Mouse (Mus musculus) heart, postnatal 36 days (tissue): Measurements from ENCODE around the gene Gm44596. TPM values are rescaled to one million over a fixed set of nuclear protein-coding genes. Genes with fewer than 3 reads are reported as not detected.
A peak's percentile ranks its signal among the peaks of the same experiment; 100 is the strongest.

Experiments
- DNase-seq, 2 experiments: peaks; one replicate each; pipeline ENCODE4 v3.0.0; 2021 to 2022
- intact Hi-C: fragments of 180-260 bp; cut with DNase I; formaldehyde crosslinking; loops from one replicate; pipeline ENCODE4 v1.15.1; 2025
- total RNA-seq, 2 experiments: library from RNA; stranded (reverse); gene quantifications; 2 replicates each; pipeline ENCODE4 v1.2.3; 2021

Gm44596 gene
- total RNA-seq, 2 experiments from 2014 or later, result not detected

DNA sequence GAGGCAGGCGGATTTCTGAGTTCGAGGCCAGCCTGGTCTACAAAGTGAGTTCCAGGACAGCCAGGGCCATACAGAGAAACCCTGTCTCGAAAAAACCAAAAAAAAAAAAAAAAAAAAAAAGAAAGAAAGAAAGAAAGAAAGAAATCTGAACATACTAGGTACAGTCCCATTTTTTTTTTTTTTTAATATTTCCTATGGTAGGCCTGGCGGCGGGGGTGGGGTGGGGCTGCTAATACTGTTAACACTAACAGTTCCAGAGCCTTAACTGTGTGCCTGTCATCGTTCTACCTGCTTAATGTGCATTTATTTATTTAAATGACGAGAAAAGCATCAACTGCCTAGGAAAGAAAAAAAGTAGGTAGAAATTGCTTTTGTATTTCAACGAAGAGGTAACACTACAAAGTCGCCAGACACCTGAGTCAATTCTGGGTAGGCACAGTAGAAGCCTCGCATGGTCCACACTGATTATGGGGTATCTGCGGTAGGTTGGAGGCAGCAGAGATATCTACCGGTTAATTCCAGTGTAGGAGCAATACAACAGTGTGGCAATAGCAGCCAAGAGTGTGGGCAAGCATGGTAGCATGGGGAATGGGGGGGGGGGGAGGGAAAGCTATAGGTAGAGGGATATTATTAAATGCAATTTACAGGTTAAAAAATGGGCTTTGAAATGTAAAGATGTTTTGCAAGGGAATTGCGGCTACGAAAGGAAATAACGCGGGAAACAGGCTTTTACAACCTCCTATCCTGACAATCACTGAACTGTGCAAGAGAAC is 48.4 kb downstream of the Gm44596 start:
- intact Hi-C loops, result loop anchor here (10.0 kb wide), 1 partner anchor 341 kb away; no protein-coding TSS in a partner anchor

DNA sequence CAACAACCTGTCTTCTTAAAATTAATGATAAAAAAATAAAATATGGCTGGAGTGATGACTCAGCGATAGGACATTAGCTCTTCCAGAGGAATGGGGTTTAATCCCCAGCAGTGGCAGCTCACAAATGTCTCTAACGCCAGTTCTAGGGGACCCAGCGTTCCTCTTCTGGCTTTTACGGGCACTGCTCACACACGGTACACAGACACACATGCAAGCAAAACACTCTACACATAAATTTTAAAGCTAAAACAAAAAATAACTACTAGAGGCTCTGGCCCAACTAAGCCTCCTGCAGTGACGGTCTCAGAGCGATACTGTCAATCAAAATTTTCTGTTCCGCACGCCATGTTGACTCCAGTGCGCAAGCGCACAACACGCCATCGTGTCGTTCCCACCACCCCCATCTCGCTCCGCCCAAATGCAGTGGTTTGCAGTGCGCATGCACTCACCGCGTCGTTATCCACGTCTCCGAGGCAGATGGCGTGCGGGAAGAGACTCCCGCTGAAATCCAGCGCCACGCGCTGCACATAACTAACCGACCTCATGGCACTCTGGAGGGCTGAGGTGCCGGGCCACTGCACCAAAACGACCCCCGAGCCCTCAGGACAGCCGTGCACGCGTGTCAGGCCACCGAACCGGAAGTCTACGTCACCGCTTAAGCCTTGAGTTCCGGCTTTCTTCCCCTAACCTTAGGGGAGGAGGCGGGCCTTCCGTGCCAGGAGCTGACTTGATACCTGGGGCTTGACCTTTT is 49.1 kb downstream of the Gm44596 start, which contains the start of gene Itfg2:
Gene Itfg2 (minus strand): TSS at position 663 of the 751 bp plus-strand sequence.
- DNase-seq, result peak; percentile 94 to 98

More for the DNA sequence above, 48.4 kb downstream of the Gm44596 start:
- no peak for DNase-seq

DNA sequence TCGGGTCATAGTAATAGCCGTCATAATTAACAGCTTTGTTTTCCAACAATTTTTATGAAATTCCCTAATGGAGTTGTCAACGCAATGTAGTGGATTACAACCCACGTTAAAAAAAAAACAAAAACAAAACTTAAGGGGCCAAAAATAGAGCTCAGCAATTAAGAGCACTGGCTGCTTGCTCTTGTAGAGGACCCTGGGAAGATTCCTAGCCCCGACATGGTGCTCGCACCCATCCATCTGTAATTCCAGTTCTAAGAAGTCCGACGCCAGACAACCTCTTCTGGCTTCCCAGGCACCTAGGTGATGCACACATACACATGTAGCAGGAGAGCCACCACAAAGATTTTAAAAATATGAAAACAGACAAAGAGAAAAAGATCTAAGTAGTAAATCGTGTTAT is 49.7 kb downstream of the Gm44596 start:
- intact Hi-C loops, result loop anchor here (10.0 kb wide), 1 partner anchor 340 kb away; no protein-coding TSS in a partner anchor
- no peak for DNase-seq

More for the DNA sequence above, 49.1 kb downstream of the Gm44596 start, which contains the start of gene Itfg2:
- intact Hi-C loops, result loop anchor here (10.0 kb wide), 1 partner anchor 340 kb away; no protein-coding TSS in a partner anchor

DNA sequence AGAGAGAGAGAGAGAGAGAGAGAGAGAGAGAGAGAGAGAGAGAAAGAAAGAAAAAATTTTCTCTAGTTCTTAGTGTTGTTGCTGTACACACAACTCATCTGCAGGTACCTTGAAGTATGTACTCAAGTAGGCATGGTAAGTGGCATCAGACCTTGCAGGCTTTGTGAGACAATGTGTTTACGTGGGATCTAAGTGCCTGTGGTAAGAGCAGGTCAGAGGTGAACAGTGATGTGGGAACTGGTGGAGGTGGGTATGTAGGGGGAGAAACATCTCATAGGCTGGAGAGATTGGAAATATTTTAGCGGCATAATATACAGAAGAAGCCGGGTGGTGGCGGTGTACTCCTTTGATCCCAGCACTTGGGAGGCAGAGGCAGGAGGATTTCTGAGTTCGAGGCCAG is 52.3 kb downstream of the Gm44596 start:
- intact Hi-C loops, result loop anchor here (10.0 kb wide), 1 partner anchor 337 kb away; no protein-coding TSS in a partner anchor
- DNase-seq, result no peak

DNA sequence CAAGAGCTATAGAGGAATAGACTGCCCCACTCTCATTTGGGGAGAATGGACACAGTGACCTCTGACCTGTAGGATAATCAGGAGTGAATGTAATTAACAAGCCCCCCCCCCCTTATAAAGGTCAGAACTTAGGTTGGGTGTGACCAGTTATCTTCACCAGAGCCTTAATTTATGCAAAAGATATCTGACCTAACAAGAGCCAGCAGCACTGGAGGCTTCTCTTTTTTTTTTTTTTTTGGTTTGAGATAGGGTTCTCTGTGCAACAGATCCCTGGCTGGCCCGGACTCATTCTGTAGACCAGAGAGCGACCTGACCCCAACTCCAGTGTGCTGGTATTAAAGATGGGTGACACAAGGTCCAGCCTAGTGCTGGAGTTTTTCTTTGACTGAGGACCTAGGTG is 54.0 kb downstream of the Gm44596 start:
- DNase-seq, result no peak
- intact Hi-C loops, result loop anchor here (10.0 kb wide), 1 partner anchor 336 kb away; no protein-coding TSS in a partner anchor

DNA sequence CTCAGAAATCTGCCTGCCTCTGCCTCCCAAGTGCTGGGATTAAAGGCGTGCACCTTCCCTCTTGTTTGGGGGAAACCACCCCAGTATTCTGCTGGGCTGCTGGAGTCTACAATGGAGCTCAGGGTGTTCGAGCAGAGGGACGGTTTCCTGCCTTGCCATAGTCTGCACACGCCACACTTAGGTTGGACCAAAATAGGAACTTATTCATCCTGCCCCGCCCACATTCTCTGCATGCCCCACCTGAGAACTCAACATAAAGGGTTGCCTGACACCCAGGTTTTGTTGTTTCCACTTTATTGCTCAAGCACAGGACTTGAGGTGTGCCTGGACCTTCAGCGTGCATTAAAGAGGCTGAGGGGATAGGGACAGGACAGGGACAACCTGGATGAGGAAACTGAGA is 54.5 kb downstream of the Gm44596 start:
- no peak for DNase-seq
- intact Hi-C loops, result loop anchor here (10.0 kb wide), 2 partner anchors 335 to 1105 kb away; partner anchors contain the start of gene Gabarapl1

DNA sequence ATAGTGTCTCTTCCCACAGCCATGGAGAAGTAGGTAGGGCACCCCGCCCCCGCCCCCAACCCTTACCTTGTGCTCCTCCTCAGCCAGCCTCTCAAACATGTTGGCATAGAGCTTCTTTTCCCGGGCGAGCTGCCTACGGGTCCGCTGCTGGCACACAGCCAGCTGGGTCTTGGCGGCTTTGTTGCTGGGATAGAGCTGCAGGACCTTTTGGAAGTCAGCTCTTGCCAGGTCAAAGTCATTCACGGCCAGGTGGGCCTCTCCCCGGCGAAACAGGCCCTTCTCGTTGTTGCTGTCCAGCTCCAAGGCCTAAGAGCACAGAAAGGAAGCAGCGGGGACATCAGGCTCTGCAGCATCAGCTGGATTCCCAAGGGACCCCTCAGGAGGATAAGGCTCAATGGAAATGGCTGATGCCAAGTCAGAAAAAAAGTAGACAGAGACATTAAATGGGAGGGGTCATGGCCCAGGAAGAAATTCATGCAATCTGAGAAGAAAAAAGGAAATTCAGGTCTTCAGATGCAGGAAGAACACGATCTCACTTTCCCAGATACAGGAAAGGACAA is 57.1 kb downstream of the Gm44596 start:
- intact Hi-C loops, result loop anchor here (10.0 kb wide), 1 partner anchor 1102 kb away; the partner anchor contains the start of gene Gabarapl1
- peak; percentile 55 to 60 for DNase-seq

DNA sequence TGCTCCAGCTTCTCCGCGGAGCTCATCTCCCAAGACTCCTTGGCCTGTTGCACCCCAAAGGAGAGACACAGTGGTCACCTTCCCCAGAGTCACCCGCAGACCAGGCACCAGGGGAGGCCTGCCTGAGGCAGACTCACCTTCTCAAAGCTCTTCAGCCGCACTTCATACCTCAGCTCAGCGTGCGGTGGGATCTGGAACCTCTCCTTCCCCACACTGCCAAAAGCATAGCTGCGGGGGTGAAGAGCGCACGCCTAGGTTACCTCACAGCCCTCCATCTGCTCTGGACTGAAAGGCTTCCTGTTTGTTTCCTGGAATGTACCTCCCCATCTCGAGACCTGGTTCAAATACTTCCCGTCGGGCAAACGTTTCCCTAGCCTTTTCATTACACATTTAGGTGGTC is 58.3 kb downstream of the Gm44596 start:
- intact Hi-C loops, result loop anchor here (10.0 kb wide), 1 partner anchor 1101 kb away; the partner anchor contains the start of gene Gabarapl1
- DNase-seq, result no peak

DNA sequence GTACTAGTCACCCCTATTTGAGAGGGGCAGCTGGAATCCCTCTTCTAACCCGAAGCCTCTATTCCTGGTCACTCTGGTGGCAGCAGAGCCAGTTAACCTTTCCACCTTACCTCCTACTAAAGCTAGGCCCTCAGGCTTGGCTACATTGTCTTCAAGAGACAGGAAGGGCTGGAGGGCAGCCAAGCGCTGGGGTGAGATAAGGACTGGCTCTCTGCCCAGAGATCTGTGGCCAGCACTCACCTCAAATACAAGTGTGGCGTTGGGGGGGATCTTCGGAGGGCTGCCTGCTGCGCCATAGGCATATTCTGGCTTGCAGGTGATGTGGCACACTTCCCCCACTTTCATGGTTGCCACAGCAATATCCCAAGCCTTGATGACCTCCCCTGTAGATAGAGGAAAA is 60.2 kb downstream of the Gm44596 start:
- intact Hi-C loops, result loop anchor here (10.0 kb wide), 1 partner anchor 1099 kb away; the partner anchor contains the start of gene Gabarapl1
- peak; percentile 81 to 89 for DNase-seq

DNA sequence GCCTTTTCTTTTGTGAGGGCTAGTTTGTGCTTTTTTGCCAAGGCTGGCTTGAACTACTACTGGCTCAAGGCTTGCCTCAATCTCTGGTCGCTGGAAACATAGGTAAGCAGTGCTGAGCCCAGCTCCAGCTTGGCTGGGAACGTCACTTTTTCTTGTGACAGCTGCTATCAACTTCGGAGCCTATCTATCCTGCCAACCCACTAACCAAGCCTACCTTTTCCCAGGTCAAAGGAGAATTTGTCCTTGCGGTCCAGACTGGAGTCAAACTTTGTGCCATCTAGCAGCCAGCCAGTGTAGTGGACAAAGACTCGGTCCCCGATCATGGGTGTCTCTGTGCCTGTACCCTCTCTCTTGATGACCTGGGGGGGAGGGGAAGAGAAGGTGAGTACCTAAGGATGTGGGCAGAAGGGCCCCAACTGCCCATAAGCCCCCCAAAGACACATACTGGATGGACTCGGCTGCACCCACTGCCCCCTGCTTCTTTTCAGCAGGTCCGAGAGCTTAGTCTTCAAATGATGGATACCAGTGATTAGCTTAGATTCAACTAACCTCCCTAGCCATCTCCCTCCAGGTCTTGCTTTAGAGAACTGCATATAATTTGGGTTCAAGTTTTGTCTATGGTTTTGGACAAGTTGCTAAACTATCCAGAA is 61.2 kb downstream of the Gm44596 start:
- peak in 1 of 2 experiments; percentile 12 for DNase-seq
- intact Hi-C loops, result loop anchor here (10.0 kb wide), 1 partner anchor 1098 kb away; the partner anchor contains the start of gene Gabarapl1

DNA sequence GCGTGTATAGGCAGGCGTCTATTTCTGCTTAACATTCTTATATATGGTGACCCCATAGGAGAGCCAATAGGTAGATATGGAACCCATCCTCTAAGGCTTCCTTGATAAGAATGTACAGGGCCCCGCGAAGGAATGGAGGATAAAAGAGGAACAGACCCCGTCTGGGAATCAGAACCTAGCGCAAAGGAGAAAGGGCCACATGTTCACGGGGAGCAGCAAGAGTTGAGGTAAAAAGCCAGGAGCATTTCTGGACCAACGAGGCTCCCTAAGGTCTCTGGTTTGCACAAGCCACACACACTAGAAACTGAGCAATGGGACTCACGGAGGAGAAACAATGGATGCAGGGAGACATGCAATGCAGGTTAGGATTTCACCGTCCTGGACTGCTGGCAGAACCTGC is 62.0 kb downstream of the Gm44596 start:
- no peak for DNase-seq
- intact Hi-C loops, result loop anchor here (10.0 kb wide), 1 partner anchor 1098 kb away; the partner anchor contains the start of gene Gabarapl1

DNA sequence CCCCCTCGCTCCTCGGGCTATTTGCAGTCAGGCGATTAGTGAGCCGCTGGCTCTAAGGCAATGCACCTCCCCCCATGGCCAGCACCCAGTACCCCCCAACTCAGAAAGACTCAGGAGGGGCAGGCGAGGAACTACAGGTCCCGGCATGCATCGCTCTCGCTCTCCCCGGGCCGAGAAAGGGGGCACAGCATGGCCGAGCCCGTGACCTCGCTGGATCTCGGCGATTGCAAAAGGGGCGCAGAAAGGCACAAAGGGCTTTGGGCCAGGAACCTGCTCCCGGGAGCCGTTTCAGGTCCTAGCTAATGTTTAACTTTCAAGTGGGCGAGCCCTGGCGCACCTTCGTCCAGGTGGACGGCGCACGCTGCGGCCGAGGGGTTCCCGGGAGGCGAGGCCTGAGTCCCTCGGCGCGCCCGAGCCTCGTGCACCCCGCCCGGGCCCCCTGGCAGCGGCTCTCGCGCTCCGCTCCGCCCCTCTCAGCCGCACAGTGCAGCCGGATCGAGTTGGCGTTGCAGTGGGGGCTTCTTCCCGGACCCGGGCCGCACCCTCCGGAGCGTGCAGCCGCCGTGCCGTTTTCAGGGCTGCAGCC is 62.5 kb downstream of the Gm44596 start:
- intact Hi-C loops, result loop anchor here (10.0 kb wide), 1 partner anchor 1097 kb away; the partner anchor contains the start of gene Gabarapl1
- peak; percentile 61 to 75 for DNase-seq

DNA sequence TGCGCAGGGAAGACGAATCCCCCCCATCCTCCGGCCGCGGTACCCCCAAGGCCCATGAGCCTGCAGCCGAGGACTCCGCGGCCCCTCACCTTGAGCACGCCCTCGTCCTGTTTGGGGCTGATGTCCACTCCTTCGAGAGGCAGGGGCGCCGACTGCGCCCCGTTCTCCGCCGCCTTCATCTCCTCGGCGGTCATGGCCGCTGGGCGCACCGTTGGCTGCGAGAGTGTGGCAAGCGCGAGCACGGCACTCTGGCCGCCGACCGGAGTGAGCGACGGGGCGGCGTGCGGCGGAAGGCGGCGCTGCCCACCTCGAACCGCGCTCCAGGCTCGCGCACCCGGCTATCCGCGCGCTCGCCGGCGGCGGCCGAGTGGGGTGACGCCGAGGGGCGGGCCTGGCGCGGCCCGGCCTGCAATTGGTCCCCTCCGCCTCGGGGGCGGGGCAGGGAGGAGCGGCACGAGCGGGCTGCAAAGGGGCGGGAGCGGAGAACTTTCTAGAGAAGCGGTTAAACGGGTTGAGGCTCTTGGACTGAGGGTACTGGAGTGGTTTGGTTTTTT is 63.1 kb downstream of the Gm44596 start, which contains the start of gene Fkbp4:
Gene Fkbp4 (minus strand): TSS at position 361 of the 554 bp plus-strand sequence.
- intact Hi-C loops, result loop anchor here (10.0 kb wide), 1 partner anchor 1096 kb away; the partner anchor contains the start of gene Gabarapl1
- peak; percentile 93 to 95 for DNase-seq

DNA sequence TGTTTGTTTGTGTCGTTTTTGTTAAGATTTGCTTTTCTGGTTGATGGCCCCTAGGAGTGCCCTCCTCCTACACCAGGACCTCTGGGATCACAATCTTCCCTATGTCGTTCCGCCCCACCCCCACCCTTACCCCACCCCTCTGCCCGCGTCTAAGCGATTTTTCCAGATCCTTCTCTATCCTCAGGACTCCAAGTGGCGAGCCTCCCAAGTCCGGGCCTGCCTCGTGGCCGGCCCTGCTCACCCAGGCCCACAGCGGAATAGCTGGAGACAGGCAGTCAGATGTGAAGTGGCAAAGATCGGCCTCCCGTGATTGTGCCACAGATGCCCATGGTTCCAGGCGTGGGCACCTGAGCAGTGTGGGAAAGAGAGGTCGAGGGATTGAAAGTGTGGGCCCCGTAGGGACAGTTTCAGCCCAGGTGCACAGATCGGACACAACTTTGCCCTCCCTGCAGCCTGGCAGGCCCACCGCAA is 63.6 kb downstream of the Gm44596 start:
- intact Hi-C loops, result loop anchor here (10.0 kb wide), 1 partner anchor 1096 kb away; the partner anchor contains the start of gene Gabarapl1
- peak; percentile 31 to 37 for DNase-seq

DNA sequence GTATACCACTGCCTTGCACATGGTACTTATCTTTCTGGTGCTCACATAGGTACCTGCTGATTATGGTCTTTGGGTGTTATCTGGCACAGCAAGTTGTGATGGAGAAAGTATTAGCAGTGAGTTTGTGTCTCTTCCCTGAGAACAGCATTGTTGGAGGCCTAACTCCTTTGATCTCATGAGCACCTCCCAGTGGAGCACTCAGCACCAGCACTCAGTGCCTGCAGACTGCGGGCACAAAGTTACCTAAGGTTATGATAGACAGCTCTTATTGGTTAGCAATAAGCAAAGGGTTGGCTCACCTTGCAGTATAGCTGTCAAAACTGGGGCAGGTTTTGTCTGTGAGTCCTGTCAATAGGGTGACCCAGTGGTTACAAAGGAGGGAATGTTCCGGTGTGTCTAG is 64.9 kb downstream of the Gm44596 start:
- DNase-seq, result no peak
- intact Hi-C loops, result no loop called here

DNA sequence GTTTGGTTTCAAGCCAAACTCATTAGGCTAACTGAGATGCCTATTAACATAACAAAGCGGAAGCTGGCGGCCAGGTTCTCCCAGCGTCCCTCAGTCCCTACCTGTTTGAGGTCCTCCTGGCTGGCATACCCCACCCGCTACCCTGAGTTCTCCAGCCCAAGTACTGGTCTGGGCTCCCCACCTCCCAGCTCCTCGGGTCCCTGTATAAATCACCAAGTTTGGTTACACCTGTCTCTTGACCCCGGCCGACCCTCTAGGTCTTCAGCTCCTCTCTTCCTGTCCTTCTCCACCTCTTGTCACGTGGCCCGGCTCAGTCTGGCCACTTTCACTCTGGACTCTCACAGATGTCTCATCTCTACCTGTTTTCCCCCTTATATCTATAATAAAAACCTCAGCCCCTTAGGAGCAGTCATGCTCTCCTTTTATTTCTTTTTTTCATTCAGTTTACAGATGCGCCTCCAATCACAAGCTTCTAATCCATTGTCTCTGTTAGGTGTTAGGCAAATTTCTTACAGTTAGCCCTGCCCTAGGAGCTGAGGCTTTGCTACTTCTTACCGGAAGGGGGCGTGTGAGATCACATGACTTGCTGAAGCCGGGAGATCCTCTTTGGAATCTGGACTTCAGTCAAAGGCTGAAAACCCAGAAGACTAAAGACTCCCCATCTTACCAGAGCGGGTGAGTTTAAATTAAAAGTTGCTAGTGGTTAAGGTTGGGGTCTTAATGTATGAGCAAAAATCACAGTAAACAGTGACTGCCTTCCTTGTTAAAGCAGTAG is 70.6 kb downstream of the Gm44596 start:
- peak; percentile 49 to 61 for DNase-seq
- intact Hi-C loops, result loop anchor here (1.0 kb wide), 1 partner anchor 33 kb away; no protein-coding TSS in a partner anchor

DNA sequence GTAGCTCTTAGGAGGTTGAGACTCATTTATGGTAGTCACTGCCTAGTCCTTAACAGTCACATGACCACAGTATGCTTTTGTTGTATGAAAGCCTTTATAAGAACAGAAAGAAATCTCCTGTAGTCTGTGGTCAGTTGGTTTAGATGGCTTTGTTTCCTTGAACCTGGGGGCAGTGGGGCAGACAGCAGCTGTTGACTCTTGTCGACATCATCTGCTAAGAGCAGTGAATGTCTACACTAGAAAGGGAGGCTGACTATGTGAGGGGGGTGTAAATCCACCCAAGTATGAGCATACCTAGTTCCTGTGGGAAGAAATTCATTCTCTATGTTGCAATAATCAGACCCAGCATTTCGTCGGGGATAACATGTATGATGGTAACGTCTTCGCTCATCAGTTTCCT is 71.8 kb downstream of the Gm44596 start:
- intact Hi-C loops, result no loop called here
- DNase-seq, result no peak
